ENCODE assay signal across 35 mouse cellular contexts in the genomic region with DNA sequence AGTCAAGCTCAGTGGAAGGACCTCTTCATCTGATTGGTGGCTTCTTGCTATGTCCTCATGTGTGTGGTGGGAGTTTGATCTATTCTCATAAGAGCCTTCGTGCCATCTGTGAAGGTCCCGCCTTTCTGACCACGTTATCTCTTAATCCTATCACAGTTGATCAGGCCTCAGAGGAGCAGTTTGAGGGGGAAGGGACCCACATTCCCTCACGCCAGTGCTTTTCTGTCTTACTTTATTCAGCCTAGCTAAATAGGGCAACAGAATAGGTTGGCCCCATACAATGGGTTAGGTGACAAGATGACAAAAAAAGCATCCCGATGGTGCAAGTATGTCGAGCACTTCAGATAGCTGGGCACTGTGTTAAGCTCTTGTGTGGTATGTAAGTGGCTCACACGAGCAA. TPM values are rescaled to one million over a fixed set of nuclear protein-coding genes. Genes with fewer than 3 reads are reported as not detected.
DNase-seq lines count a peak whose midpoint lies in the region; ATAC-seq and TF ChIP-seq lines count a peak whose summit lies in the region.
"Had no signal": no experiment of that assay in that cellular context is flagged by ENCODE, and none has a peak within 500 bp of the region (broad histone marks: within the 10 kb centered on the region; RNA-seq: fewer than 3 reads in every experiment).

No protein-coding gene starts in this region.

- DNase-seq in heart, postnatal 4 days = no peak
- no peak for DNase-seq in limb, embryonic 10.5 days (ENCODE audit: low spot score)
- DNase-seq in MEL (ENCODE audit: low read depth, low spot score) = no peak
- no peak for DNase-seq in testis, postnatal 14 days (ENCODE audit: low spot score)
- DNase-seq: adrenal gland, postnatal 25 days; cerebellum, adult 11-12 months; cerebellum, postnatal 10 days; gastrocnemius, adult 2 months; gastrocnemius, postnatal 36 days; heart, postnatal 14 days; kidney, adult 9 months; kidney, postnatal 10 days; layer of hippocampus, adult 9-11 months; liver, embryonic 13.5 days; lung, adult 18-20 months; right cerebral cortex, postnatal 14 days; thymus, adult 18-20 months; thymus, postnatal 25 days had no signal

- no peaks in the 10 kb centered on the region for H3K36me3 ChIP-seq in heart, embryonic 12.5 days
- no peaks in the 10 kb centered on the region for H3K36me3 ChIP-seq in limb, embryonic 13.5 days
- H3K36me3 ChIP-seq in limb, embryonic 10.5 days = no peaks in the 10 kb centered on the region
- H3K36me3 ChIP-seq in MEL (ENCODE audit: control insufficient read depth in 1 of 2, insufficient read depth in 2 of 2, low read length in 2 of 2) = peaks cover 0 to 64% of the 10 kb centered on the region in 2 experiments; a peak in 2 of 4 replicates
- H3K36me3 ChIP-seq in limb, embryonic 15.5 days = no peaks in the 10 kb centered on the region
- H3K36me3 ChIP-seq: hindbrain, embryonic 13.5 days; liver, embryonic 13.5 days; midbrain, embryonic 13.5 days; neural tube, embryonic 13.5 days had no signal

- no peak for TF ChIP-seq POLR2A in MEL (IDR thresholded peaks at IDR 0.05; ENCODE audit: control insufficient read depth in 1 of 2, insufficient read depth in 1 of 2, low read depth in 1 of 2, low read length in 2 of 2, poor library complexity in 1 of 2)

- H3K9ac ChIP-seq in heart, embryonic 12.5 days = no peak overlapping the region
- no peak overlapping the region for H3K9ac ChIP-seq in limb, embryonic 13.5 days
- no peak overlapping the region for H3K9ac ChIP-seq in MEL (ENCODE audit: control insufficient read depth, low read depth, low read length, poor library complexity, severe bottlenecking)
- no peak overlapping the region for H3K9ac ChIP-seq in limb, embryonic 15.5 days
- H3K9ac ChIP-seq: hindbrain, embryonic 13.5 days; liver, embryonic 13.5 days; midbrain, embryonic 13.5 days; neural tube, embryonic 13.5 days had no signal

- TF ChIP-seq EP300 in MEL (IDR thresholded peaks at IDR 0.05; ENCODE audit: low read depth in 1 of 2, low read length in 2 of 2) = peak in 1 of 2 experiments; percentile 4; a peak in 1 of 4 replicates

- no peak overlapping the region for H3K4me3 ChIP-seq in heart, embryonic 12.5 days
- no peak overlapping the region for H3K4me3 ChIP-seq in limb, embryonic 13.5 days
- H3K4me3 ChIP-seq in limb, embryonic 10.5 days = no peak overlapping the region
- no peak overlapping the region for H3K4me3 ChIP-seq in MEL (ENCODE audit: control insufficient read depth in 1 of 2, insufficient read depth in 1 of 2, low read depth in 2 of 2, low read length in 2 of 2)
- H3K4me3 ChIP-seq in limb, embryonic 15.5 days = no peak overlapping the region
- H3K4me3 ChIP-seq: erythroblast, embryonic 14.5 days; gastrocnemius, adult 2 months; hindbrain, embryonic 13.5 days; liver, embryonic 13.5 days; midbrain, embryonic 13.5 days; neural tube, embryonic 13.5 days had no signal

- H3K27ac ChIP-seq in heart, embryonic 12.5 days (ENCODE audit: poor library complexity, severe bottlenecking) = peak overlapping the region; percentile 48; the same call in 1 of the 2 replicates
- H3K27ac ChIP-seq in limb, embryonic 13.5 days = no peak overlapping the region
- H3K27ac ChIP-seq in limb, embryonic 10.5 days = no peak overlapping the region
- peak overlapping the region; percentile 63 for H3K27ac ChIP-seq in MEL (ENCODE audit: control insufficient read depth, low read depth, low read length)
- no peak overlapping the region for H3K27ac ChIP-seq in limb, embryonic 15.5 days
- H3K27ac ChIP-seq: gastrocnemius, adult 2 months; hindbrain, embryonic 13.5 days; liver, embryonic 13.5 days; macrophage; midbrain, embryonic 13.5 days; neural tube, embryonic 13.5 days had no signal

- H3K27me3 ChIP-seq in heart, embryonic 12.5 days (replicated peaks) = no peaks in the 10 kb centered on the region
- H3K27me3 ChIP-seq in limb, embryonic 13.5 days = no peaks in the 10 kb centered on the region
- no peaks in the 10 kb centered on the region for H3K27me3 ChIP-seq in limb, embryonic 10.5 days (ENCODE audit: low read depth, poor library complexity, severe bottlenecking)
- no peaks in the 10 kb centered on the region for H3K27me3 ChIP-seq in MEL (ENCODE audit: control insufficient read depth in 1 of 2, insufficient read depth in 2 of 2, low read length in 2 of 2)
- no peaks in the 10 kb centered on the region for H3K27me3 ChIP-seq in limb, embryonic 15.5 days
- H3K27me3 ChIP-seq: hindbrain, embryonic 13.5 days; liver, embryonic 13.5 days; midbrain, embryonic 13.5 days; neural tube, embryonic 13.5 days had no signal

- ATAC-seq in heart, embryonic 12.5 days (ENCODE audit: insufficient number of reproducible peaks, low FRiP score) = no peak; the same call in 1 of the 2 replicates
- ATAC-seq in limb, embryonic 13.5 days (ENCODE audit: low FRiP score, low read depth) = peak; percentile 59
- ATAC-seq in limb, embryonic 15.5 days (ENCODE audit: insufficient number of reproducible peaks, low FRiP score, low TSS enrichment, low read depth) = peak; percentile 40; the same call in 1 of the 2 replicates
- ATAC-seq: forebrain, embryonic 16.5 days; intestine, postnatal 0 days; lung, postnatal 0 days; midbrain, embryonic 13.5 days had no signal

- WGBS in heart, embryonic 12.5 days = 56% methylated on average over 7 of the region's 7 CpGs
- WGBS in limb, embryonic 13.5 days = 83% methylated on average over 7 of the region's 7 CpGs
- WGBS in limb, embryonic 10.5 days = 89% methylated on average over 7 of the region's 7 CpGs
- 85% methylated on average over 7 of the region's 7 CpGs for WGBS in limb, embryonic 15.5 days

- H3K79me2 ChIP-seq in MEL (ENCODE audit: control insufficient read depth, insufficient read depth, low read length, poor library complexity) = peaks cover 10% of the 10 kb centered on the region

- no peak overlapping the region for H3K4me2 ChIP-seq in heart, embryonic 12.5 days
- H3K4me2 ChIP-seq in limb, embryonic 13.5 days (replicated peaks) = no peak overlapping the region
- no peak overlapping the region for H3K4me2 ChIP-seq in limb, embryonic 15.5 days
- H3K4me2 ChIP-seq: hindbrain, embryonic 13.5 days; liver, embryonic 13.5 days; midbrain, embryonic 13.5 days; neural tube, embryonic 13.5 days had no signal

- TF ChIP-seq CTCF in MEL (IDR thresholded peaks at IDR 0.05 in 2 of 3, conservative IDR thresholded peaks at IDR 0.05 in 1 of 3; ENCODE audit: control insufficient read depth in 1 of 3, insufficient read depth in 1 of 3, low read depth in 2 of 3, low read length in 3 of 3, poor library complexity in 1 of 3, severe bottlenecking in 1 of 3) = no peak

- H3K4me1 ChIP-seq in heart, embryonic 12.5 days (replicated peaks) = peaks cover 26% of the 10 kb centered on the region
- H3K4me1 ChIP-seq in limb, embryonic 13.5 days = peaks cover 3% of the 10 kb centered on the region; the same call in 1 of the 2 replicates
- H3K4me1 ChIP-seq in limb, embryonic 10.5 days = no peaks in the 10 kb centered on the region
- peaks cover 46 to 53% of the 10 kb centered on the region in 2 experiments for H3K4me1 ChIP-seq in MEL (ENCODE audit: control insufficient read depth in 1 of 2, insufficient read depth in 2 of 2, low read length in 2 of 2)
- H3K4me1 ChIP-seq in limb, embryonic 15.5 days = peaks cover 3% of the 10 kb centered on the region; the same call in 1 of the 2 replicates
- H3K4me1 ChIP-seq: midbrain, embryonic 13.5 days had no signal

- TF ChIP-seq RAD21 in MEL (IDR thresholded peaks at IDR 0.05; ENCODE audit: low read depth, low read length) = no peak

- no peaks in the 10 kb centered on the region for H3K9me3 ChIP-seq in heart, embryonic 12.5 days (replicated peaks)
- no peaks in the 10 kb centered on the region for H3K9me3 ChIP-seq in limb, embryonic 13.5 days
- no peaks in the 10 kb centered on the region for H3K9me3 ChIP-seq in limb, embryonic 10.5 days (replicated peaks)
- no peaks in the 10 kb centered on the region for H3K9me3 ChIP-seq in MEL (replicated peaks; ENCODE audit: insufficient read depth, low read length)
- no peaks in the 10 kb centered on the region for H3K9me3 ChIP-seq in limb, embryonic 15.5 days
- H3K9me3 ChIP-seq: hindbrain, embryonic 13.5 days; liver, embryonic 13.5 days; midbrain, embryonic 13.5 days; neural tube, embryonic 13.5 days had no signal

TF ChIP-seq in MEL, 35 proteins besides CTCF, POLR2A, EP300 and RAD21:
- TF ChIP-seq ETS1 (IDR thresholded peaks at IDR 0.05; ENCODE audit: low read depth, low read length) (peak; percentile 22; the same call in 1 of the 2 replicates), MXI1 (IDR thresholded peaks at IDR 0.05; ENCODE audit: low read depth, low read length) (no peak)
TF ChIP-seq in MEL: peak in this region for 1.

RNA-seq across cellular contexts. Expression of a gene that starts 34.8 kb away (rescaled TPM):
- 0.85 and 0.97 TPM in 2 replicates for polyA plus RNA-seq in heart, embryonic 12.5 days (2016; fragmentation: Nextera tagmentation; extraction: Ambion mirVana)
- under 1 TPM; 0.26 to 0.34 TPM for total RNA-seq in heart, postnatal 4 days (2021)
- 0.93 and 1.1 TPM in 2 replicates for polyA plus RNA-seq in limb, embryonic 13.5 days (2015; fragmentation: Nextera tagmentation; extraction: Ambion mirVana)
- 0.16 and 0.19 TPM in 2 replicates for polyA plus RNA-seq in limb, embryonic 10.5 days (2016; fragmentation: Nextera tagmentation; extraction: Ambion mirVana)
- 0.10 and 0.15 TPM in 2 replicates for total RNA-seq in MEL (2012; rRNA removed)
- polyA plus RNA-seq in MEL (2012; ENCODE audit: insufficient read depth in 1 of 2, insufficient read length in 2 of 2, low read depth in 1 of 2, low replicate concordance in 2 of 2, missing spikeins in 1 of 2) = under 1 TPM in 1 of 2 experiments, not detected in 1; 0.31 TPM
- polyA plus RNA-seq in limb, embryonic 15.5 days (2015; fragmentation: Nextera tagmentation; extraction: Ambion mirVana) = 2.2 and 3.4 TPM in 2 replicates
- polyA plus RNA-seq: C2C12; erythroblast, embryonic 14.5 days had no signal

RNA-seq across cellular contexts. Expression of a gene that starts 39.0 kb away (rescaled TPM):
- 0.26 TPM in 1 of 2 replicates, not detected in the other for polyA plus RNA-seq in heart, embryonic 12.5 days (2016; fragmentation: Nextera tagmentation; extraction: Ambion mirVana)
- total RNA-seq in heart, postnatal 4 days (2021) = under 1 TPM in 1 of 2 experiments, not detected in 1; 0.54 TPM
- polyA plus RNA-seq in limb, embryonic 13.5 days (2015; fragmentation: Nextera tagmentation; extraction: Ambion mirVana) = 0.70 and 0.77 TPM in 2 replicates
- 0.23 TPM in 1 of 2 replicates, not detected in the other for polyA plus RNA-seq in limb, embryonic 10.5 days (2016; fragmentation: Nextera tagmentation; extraction: Ambion mirVana)
- total RNA-seq in MEL (2012; rRNA removed) = not detected in 2 replicates
- not detected for polyA plus RNA-seq in MEL (2012; ENCODE audit: insufficient read depth in 1 of 2, insufficient read length in 2 of 2, low read depth in 1 of 2, low replicate concordance in 2 of 2, missing spikeins in 1 of 2)
- polyA plus RNA-seq in limb, embryonic 15.5 days (2015; fragmentation: Nextera tagmentation; extraction: Ambion mirVana) = 0.13 and 0.96 TPM in 2 replicates
- total RNA-seq: adrenal gland, postnatal 25 days; left cerebral cortex, postnatal 10 days; megakaryocyte-erythroid progenitor cell, adult 5-6 weeks had no signal
- polyA plus RNA-seq: C2C12; cortical plate, adult 2 months; erythroblast, embryonic 14.5 days; forebrain, embryonic 11.5 days; forebrain, embryonic 16.5 days; hindbrain, embryonic 13.5 days; intestine, postnatal 0 days; liver, embryonic 13.5 days; lung, postnatal 0 days; macrophage; midbrain, embryonic 13.5 days; neural tube, embryonic 13.5 days; small intestine, adult 2 months had no signal

Comparison
In these comparisons a context has a peak if more than half of its experiments do, and no peak if none do; other contexts are left out.
1. H3K27ac ChIP-seq: peak in heart, embryonic 12.5 days (single experiment) and MEL (single experiment); none in limb, embryonic 13.5 days (single experiment), limb, embryonic 10.5 days (single experiment) and limb, embryonic 15.5 days (single experiment).